Mouse (Mus musculus): ENCODE results near the gene Faap20.
A peak's percentile ranks its signal among the peaks of the same experiment; 100 is the strongest.

The Faap20 gene

GRCm38 (mm10) chr4:155290045-155290444, 40.4 kb downstream of the Faap20 start:
- DNase-seq = peak; percentile 95

- no peak for DNase-seq
Measured at GRCm38 (mm10) chr4:155292863-155293262, 43.3 kb downstream of the Faap20 start.

GRCm38 (mm10) chr4:155294381-155294780, 44.8 kb downstream of the Faap20 start:
- peak; percentile 57 for DNase-seq

GRCm38 (mm10) chr4:155295026-155295590, 45.5 kb downstream of the Faap20 start:
- DNase-seq = peak; percentile 47

GRCm38 (mm10) chr4:155295996-155296395, 46.4 kb downstream of the Faap20 start:
- DNase-seq = peak; percentile 73

- DNase-seq = peak; percentile 65
Measured at GRCm38 (mm10) chr4:155297057-155297456, 47.5 kb downstream of the Faap20 start.

- peak; percentile 96 for DNase-seq
Measured at GRCm38 (mm10) chr4:155298826-155299225, 49.2 kb downstream of the Faap20 start.

GRCm38 (mm10) chr4:155300421-155301097, 51.0 kb downstream of the Faap20 start:
- DNase-seq = peak; percentile 62

- no peak for DNase-seq
Measured at GRCm38 (mm10) chr4:155301098-155301447, 51.5 kb downstream of the Faap20 start.

- DNase-seq = peak; percentile 67
Measured at GRCm38 (mm10) chr4:155301965-155302364, 52.4 kb downstream of the Faap20 start.

- DNase-seq = no peak
Measured at GRCm38 (mm10) chr4:155304508-155305096, 55.0 kb downstream of the Faap20 start.

GRCm38 (mm10) chr4:155305531-155306031, 56.0 kb downstream of the Faap20 start:
- DNase-seq = peak; percentile 63

All from cerebellum, adult 11-12 months (tissue).